Mouse (Mus musculus) layer of hippocampus, adult 8-10 months (tissue): ENCODE results near the gene Pdzd2. TPM values are rescaled to one million over a fixed set of nuclear protein-coding genes. Genes with fewer than 3 reads are reported as not detected.

Source experiments
- DNase-seq, 2 experiments: peaks; one replicate each; pipeline ENCODE4 v3.0.0; 2022; ENCODE audit warnings: low spot score in 2 of 2
- total RNA-seq, 4 experiments: library from RNA; stranded (reverse); gene quantifications; 2 replicates each; pipeline ENCODE4 v1.2.4; 2022

The Pdzd2 gene
- total RNA-seq, 4 experiments from 2014 or later = 45.8 to 56.3 (median 53.1) TPM

GRCm38 (mm10) chr15:12543686-12544325, 195.9 kb downstream of the Pdzd2 start:
- DNase-seq = no peak

- no peak for DNase-seq
Observed at GRCm38 (mm10) chr15:12542316-12542715, 197.4 kb downstream of the Pdzd2 start.

GRCm38 (mm10) chr15:12539618-12540302, 200.0 kb downstream of the Pdzd2 start:
- no peak for DNase-seq

- no peak for DNase-seq
Observed at GRCm38 (mm10) chr15:12533254-12533653, 206.5 kb downstream of the Pdzd2 start.

GRCm38 (mm10) chr15:12532568-12532967, 207.2 kb downstream of the Pdzd2 start:
- DNase-seq = no peak

GRCm38 (mm10) chr15:12522810-12523209, 216.9 kb downstream of the Pdzd2 start:
- no peak for DNase-seq

- no peak for DNase-seq
Observed at GRCm38 (mm10) chr15:12520292-12520691, 219.4 kb downstream of the Pdzd2 start.

GRCm38 (mm10) chr15:12518370-12518973, 221.3 kb downstream of the Pdzd2 start:
- DNase-seq = no peak

- no peak for DNase-seq
Observed at GRCm38 (mm10) chr15:12517314-12517813, 222.4 kb downstream of the Pdzd2 start.

- DNase-seq = no peak
Observed at GRCm38 (mm10) chr15:12515272-12515844, 224.4 kb downstream of the Pdzd2 start.

- DNase-seq = no peak
Observed at GRCm38 (mm10) chr15:12513526-12513925, 226.2 kb downstream of the Pdzd2 start.

- no peak for DNase-seq
Observed at GRCm38 (mm10) chr15:12508765-12509377, 230.9 kb downstream of the Pdzd2 start.

- DNase-seq = no peak
Observed at GRCm38 (mm10) chr15:12507523-12507922, 232.2 kb downstream of the Pdzd2 start.

GRCm38 (mm10) chr15:12506514-12506913, 233.2 kb downstream of the Pdzd2 start:
- DNase-seq = no peak

GRCm38 (mm10) chr15:12506085-12506484, 233.6 kb downstream of the Pdzd2 start:
- DNase-seq = no peak

GRCm38 (mm10) chr15:12505556-12505955, 234.2 kb downstream of the Pdzd2 start:
- no peak for DNase-seq

GRCm38 (mm10) chr15:12503907-12504306, 235.8 kb downstream of the Pdzd2 start:
- DNase-seq = no peak

GRCm38 (mm10) chr15:12501924-12502548, 237.7 kb downstream of the Pdzd2 start:
- DNase-seq = no peak

- no peak for DNase-seq
Observed at GRCm38 (mm10) chr15:12500674-12501073, 239.1 kb downstream of the Pdzd2 start.

GRCm38 (mm10) chr15:12494084-12494483, 245.6 kb downstream of the Pdzd2 start:
- no peak for DNase-seq

GRCm38 (mm10) chr15:12493258-12493657, 246.5 kb downstream of the Pdzd2 start:
- DNase-seq = no peak
